Mouse (Mus musculus): ENCODE data around the gene Fryl. TPM values are rescaled to one million over a fixed set of nuclear protein-coding genes. Genes with fewer than 3 reads are reported as not detected.
A peak's percentile ranks its signal among the peaks of the same experiment; 100 is the strongest.

Gene Fryl
- total RNA-seq (2017): 123 to 248 TPM (median 154 TPM) in 3 replicates

- ATAC-seq (replicated peaks; ENCODE audit: insufficient number of reproducible peaks, low FRiP score, low TSS enrichment, poor library complexity, severe bottlenecking): peak; percentile 95
Observed at GRCm38 (mm10) chr5:73256352-73257065, at the start of gene Fryl. Gene Fryl (minus strand): TSS chr5:73256619.

- ATAC-seq (replicated peaks; ENCODE audit: insufficient number of reproducible peaks, low FRiP score, low TSS enrichment, poor library complexity, severe bottlenecking): no peak
Observed at GRCm38 (mm10) chr5:73304507-73304906, 48.1 kb upstream of the Fryl start.

- no peak for ATAC-seq (replicated peaks; ENCODE audit: insufficient number of reproducible peaks, low FRiP score, low TSS enrichment, poor library complexity, severe bottlenecking)
Observed at GRCm38 (mm10) chr5:73301601-73302307, 45.3 kb upstream of the Fryl start.

- no peak for ATAC-seq (replicated peaks; ENCODE audit: insufficient number of reproducible peaks, low FRiP score, low TSS enrichment, poor library complexity, severe bottlenecking)
Observed at GRCm38 (mm10) chr5:73295916-73296315, 39.5 kb upstream of the Fryl start.

- no peak for ATAC-seq (replicated peaks; ENCODE audit: insufficient number of reproducible peaks, low FRiP score, low TSS enrichment, poor library complexity, severe bottlenecking)
Observed at GRCm38 (mm10) chr5:73295016-73295415, 38.6 kb upstream of the Fryl start.

- ATAC-seq (replicated peaks; ENCODE audit: insufficient number of reproducible peaks, low FRiP score, low TSS enrichment, poor library complexity, severe bottlenecking): no peak
Observed at GRCm38 (mm10) chr5:73293458-73293827, 37.0 kb upstream of the Fryl start.

- peak; percentile 98 for ATAC-seq (replicated peaks; ENCODE audit: insufficient number of reproducible peaks, low FRiP score, low TSS enrichment, poor library complexity, severe bottlenecking)
Observed at GRCm38 (mm10) chr5:73292502-73293457, 36.4 kb upstream of the Fryl start, which contains the start of gene Ociad1. Gene Ociad1 (plus strand): TSS chr5:73292784.

GRCm38 (mm10) chr5:73289900-73290299 lies 33.5 kb upstream of the Fryl start:
- ATAC-seq (replicated peaks; ENCODE audit: insufficient number of reproducible peaks, low FRiP score, low TSS enrichment, poor library complexity, severe bottlenecking): no peak

GRCm38 (mm10) chr5:73286603-73287002 lies 30.2 kb upstream of the Fryl start:
- peak; percentile 53 for ATAC-seq (replicated peaks; ENCODE audit: insufficient number of reproducible peaks, low FRiP score, low TSS enrichment, poor library complexity, severe bottlenecking)

GRCm38 (mm10) chr5:73285470-73285978 lies 29.1 kb upstream of the Fryl start:
- ATAC-seq (replicated peaks; ENCODE audit: insufficient number of reproducible peaks, low FRiP score, low TSS enrichment, poor library complexity, severe bottlenecking): no peak

- ATAC-seq (replicated peaks; ENCODE audit: insufficient number of reproducible peaks, low FRiP score, low TSS enrichment, poor library complexity, severe bottlenecking): no peak
Observed at GRCm38 (mm10) chr5:73284046-73284445, 27.6 kb upstream of the Fryl start.

GRCm38 (mm10) chr5:73280567-73280850 lies 24.1 kb upstream of the Fryl start:
- ATAC-seq (replicated peaks; ENCODE audit: insufficient number of reproducible peaks, low FRiP score, low TSS enrichment, poor library complexity, severe bottlenecking): no peak

GRCm38 (mm10) chr5:73279732-73280566 lies 23.5 kb upstream of the Fryl start:
- no peak for ATAC-seq (replicated peaks; ENCODE audit: insufficient number of reproducible peaks, low FRiP score, low TSS enrichment, poor library complexity, severe bottlenecking)

GRCm38 (mm10) chr5:73279190-73279589 lies 22.8 kb upstream of the Fryl start:
- no peak for ATAC-seq (replicated peaks; ENCODE audit: insufficient number of reproducible peaks, low FRiP score, low TSS enrichment, poor library complexity, severe bottlenecking)

GRCm38 (mm10) chr5:73274941-73275340 lies 18.5 kb upstream of the Fryl start:
- ATAC-seq (replicated peaks; ENCODE audit: insufficient number of reproducible peaks, low FRiP score, low TSS enrichment, poor library complexity, severe bottlenecking): no peak

- no peak for ATAC-seq (replicated peaks; ENCODE audit: insufficient number of reproducible peaks, low FRiP score, low TSS enrichment, poor library complexity, severe bottlenecking)
Observed at GRCm38 (mm10) chr5:73273171-73273570, 16.8 kb upstream of the Fryl start.

- no peak for ATAC-seq (replicated peaks; ENCODE audit: insufficient number of reproducible peaks, low FRiP score, low TSS enrichment, poor library complexity, severe bottlenecking)
Observed at GRCm38 (mm10) chr5:73270612-73271011, 14.2 kb upstream of the Fryl start.

- no peak for ATAC-seq (replicated peaks; ENCODE audit: insufficient number of reproducible peaks, low FRiP score, low TSS enrichment, poor library complexity, severe bottlenecking)
Observed at GRCm38 (mm10) chr5:73268636-73269213, 12.3 kb upstream of the Fryl start.
